Mouse (Mus musculus): ENCODE measurements at regions not wholly inside any gene's neighbourhood (a gene's known extent, or its start where the extent isn't known, plus 50 kb on each side); places are given as distances from the start of the nearest gene placed in this dataset.

DNA sequence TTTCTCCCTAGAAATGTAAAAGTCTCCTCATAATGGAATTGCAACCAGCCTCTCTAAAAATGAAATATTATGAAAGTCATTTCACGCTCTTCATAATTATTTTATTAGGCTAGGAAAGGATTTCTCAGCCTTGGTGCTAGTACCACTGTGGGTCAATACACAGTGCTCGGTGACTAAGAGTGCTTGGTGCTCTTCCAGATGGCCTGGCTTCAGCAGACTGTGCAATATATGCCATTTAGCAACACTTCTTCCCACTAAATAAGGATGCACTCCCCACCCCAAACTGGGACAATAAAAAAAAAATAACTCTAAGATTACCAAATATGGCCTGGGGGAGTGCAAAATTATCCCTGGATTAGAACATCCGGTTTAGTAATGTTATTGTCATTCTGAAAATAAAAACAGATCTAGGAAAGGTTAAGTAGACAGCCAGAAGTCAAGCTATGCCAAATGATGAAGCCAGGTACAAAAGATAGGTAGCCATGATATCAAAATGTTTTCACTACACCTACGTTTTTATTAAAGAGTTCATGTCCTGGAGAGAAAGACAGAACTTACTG, 2333.4 kb upstream of the Gm7489 start:
- in situ Hi-C loops (cut with MboI; ENCODE audit: low sequenced_read_pairs): no loop called here

DNA sequence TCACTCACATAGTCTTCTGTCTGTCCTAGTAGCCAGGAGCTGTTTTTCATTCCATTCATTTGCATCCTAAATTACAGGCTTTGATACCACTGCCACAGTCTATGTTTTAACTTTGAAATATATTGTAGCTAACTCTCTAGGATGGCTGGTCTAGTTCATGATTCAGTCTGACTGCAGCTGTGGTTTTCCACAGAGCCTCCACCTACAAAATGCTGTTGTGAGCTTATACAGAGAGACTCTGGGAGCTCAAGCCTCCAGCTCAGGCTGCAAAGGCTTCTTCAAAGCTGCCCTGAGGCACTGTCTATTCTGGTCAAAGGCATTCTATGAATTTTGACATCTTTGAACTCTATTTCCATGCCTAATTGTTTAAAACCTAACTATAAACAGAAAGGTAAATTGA, 2326.5 kb upstream of the Gm7489 start:
- in situ Hi-C loops (cut with MboI; ENCODE audit: low sequenced_read_pairs): no loop called here

GRCm38 (mm10) chr15:51565543-51565942, 2319.2 kb upstream of the Gm7489 start:
- in situ Hi-C loops (cut with MboI; ENCODE audit: low sequenced_read_pairs): no loop called here

GRCm38 (mm10) chr15:51570631-51571030, 2314.1 kb upstream of the Gm7489 start:
- in situ Hi-C loops (cut with MboI; ENCODE audit: low sequenced_read_pairs): no loop called here

GRCm38 (mm10) chr15:51574538-51575105, 2310.1 kb upstream of the Gm7489 start:
- in situ Hi-C loops (cut with MboI; ENCODE audit: low sequenced_read_pairs): no loop called here

DNA sequence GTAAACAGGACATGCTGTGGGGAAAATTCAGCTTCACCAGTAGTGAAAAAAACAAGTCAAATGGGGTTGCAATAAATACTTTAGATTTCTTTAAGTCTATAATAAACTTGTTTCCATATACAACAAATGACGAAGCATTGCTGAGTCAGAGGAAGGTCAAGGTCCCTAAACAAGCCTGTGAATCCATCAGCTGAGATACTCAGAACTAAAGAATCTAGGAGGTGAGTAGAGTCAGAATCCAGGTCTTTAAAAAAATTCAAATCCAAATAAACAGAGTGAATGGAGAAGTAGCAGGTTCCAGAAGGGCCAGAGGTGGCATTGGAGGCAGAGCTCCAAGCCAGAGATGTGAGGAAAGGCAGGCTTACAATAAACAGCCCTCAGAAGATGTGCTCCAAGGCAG, 2301.1 kb upstream of the Gm7489 start:
- in situ Hi-C loops (cut with MboI; ENCODE audit: low sequenced_read_pairs): no loop called here

DNA sequence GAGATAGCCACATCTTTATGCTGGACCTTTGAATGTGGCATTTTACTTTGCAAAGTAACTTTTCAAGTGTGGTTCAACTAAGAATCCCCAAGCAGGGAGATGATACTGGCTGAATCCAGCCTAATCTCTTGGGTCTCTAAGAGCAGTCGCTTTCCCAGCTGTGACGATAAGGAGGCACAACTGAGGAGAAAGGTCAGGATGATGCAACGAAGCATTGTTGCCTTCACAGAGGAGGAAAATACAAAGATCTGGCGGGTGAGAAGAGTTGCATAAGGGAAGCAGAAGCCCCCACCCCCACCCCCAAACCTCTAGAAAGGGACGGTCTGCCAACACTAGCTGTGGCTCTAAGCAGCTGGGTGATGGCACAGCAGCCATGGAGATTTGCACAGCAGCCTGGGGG, 2298.6 kb upstream of the Gm7489 start:
- in situ Hi-C loops (cut with MboI; ENCODE audit: low sequenced_read_pairs): no loop called here

DNA sequence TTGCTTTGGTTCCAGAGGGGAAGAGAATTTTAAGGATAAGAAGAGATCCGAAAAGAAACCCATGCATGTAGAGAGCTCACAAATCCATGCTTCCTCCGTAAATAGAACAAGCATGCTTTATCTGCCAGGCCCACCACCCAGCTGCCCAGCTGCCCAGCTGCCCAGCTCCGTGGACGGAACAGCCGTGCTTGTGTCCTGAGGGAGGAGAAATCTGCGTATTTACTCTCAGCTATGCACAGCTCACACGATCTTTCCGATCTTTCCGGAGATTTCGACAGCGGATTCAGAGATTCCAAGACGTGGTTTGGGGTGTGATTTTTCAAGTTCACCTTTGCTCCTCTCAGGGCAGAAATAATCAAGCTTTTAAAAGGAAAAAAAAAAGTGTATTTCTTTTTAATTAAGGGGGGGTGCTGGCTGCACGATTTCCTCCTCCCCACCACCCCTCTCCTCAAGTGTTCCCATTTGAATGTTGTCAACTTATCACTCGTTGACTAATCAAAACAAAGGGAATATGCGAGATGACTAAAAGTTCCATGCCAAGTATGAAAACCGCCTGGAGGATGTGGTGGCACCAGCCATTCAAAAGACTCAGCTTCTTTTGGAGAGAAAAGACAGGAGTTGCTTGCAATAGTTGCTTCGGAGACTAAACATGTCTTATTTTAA, 2293.2 kb upstream of the Gm7489 start:
- in situ Hi-C loops (cut with MboI; ENCODE audit: low sequenced_read_pairs): no loop called here

DNA sequence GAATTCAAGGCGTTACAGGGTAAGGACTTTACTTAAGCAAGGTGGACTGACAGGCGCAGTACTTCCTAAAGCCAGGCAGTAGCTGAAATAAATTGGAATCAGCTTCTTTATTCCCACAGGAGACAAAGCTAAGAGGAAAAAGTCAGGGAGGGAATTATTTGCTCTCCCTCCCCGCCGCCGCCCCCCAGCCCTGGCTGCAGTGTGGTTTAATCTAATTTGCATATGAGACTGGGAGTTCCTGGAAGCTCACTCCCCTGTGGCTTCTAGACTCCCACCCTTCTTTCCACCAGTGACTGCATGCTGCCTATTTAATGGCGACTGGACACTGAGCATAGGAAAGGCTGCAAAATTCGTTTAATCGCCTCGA, 2292.7 kb upstream of the Gm7489 start:
- in situ Hi-C loops (cut with MboI; ENCODE audit: low sequenced_read_pairs): no loop called here

DNA sequence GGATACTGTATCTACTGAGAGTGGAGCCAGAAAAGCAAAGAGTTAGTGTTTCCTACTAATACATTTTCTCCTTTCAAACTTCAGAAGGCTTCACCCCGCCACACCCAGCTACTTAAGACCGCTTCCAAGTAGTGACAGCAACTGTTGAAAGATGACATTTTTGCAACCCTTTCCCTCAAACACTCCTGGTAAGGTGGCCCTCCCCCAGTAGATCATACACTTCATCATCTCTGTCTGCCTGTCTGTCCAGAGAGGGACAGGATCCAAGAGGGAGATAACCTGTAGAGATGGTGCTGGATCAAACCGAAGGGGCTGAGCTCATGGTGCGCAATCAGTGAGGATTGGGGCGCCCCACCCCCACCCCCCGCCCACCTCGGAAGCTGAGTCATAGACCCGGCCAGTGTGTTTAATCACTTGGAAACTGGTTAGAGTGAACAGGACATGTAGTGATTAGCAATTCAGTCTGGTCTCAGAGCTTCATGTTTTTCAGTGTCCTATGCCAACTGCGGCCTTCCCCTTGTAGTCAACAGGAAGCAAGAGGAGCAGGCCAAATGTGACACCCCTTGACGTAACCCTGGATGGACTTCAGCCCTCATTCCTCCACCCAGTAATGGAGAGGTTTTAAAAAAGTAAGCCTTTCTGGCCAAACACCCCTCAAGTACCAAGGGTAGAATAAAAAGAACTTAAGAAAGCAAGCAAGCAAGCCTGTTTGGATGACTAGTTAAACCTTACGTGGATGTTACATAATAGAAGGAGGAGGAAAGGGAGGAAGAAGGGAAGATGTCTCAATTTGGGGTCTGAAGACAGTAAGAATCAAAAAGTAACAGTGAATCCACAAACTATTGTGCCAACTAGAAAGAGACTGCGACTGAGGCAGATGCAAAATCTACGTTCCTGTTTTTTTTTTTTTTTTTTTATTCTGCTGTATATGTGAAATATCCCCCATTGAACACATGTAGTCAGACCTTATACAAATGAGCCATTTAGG, 2291.9 kb upstream of the Gm7489 start:
- in situ Hi-C loops (cut with MboI; ENCODE audit: low sequenced_read_pairs): no loop called here

- in situ Hi-C loops (cut with MboI; ENCODE audit: low sequenced_read_pairs): no loop called here
Observed at GRCm38 (mm10) chr15:51594060-51594459, 2290.6 kb upstream of the Gm7489 start.

- in situ Hi-C loops (cut with MboI; ENCODE audit: low sequenced_read_pairs): no loop called here
Observed at GRCm38 (mm10) chr15:51595655-51596054, 2289.1 kb upstream of the Gm7489 start.

DNA sequence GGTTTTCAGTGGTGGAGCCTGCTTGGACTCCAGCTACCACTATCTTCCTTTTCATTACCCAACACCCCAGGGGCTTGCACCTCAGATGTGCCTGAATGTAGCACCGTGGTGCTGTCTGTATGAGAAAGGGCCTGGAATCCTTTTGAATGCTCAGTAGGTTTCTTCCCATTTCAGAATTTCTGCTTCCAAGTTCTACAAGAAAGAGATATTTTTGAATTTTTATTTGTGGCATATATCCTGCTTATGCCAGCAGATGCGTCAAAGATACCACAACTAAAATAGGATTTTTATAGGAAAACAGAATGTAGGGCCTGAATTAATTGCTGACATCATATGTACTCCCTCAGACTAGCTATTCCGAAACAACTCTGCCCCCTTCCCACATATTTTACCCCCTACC, 2286.9 kb upstream of the Gm7489 start:
- in situ Hi-C loops (cut with MboI; ENCODE audit: low sequenced_read_pairs): no loop called here

- in situ Hi-C loops (cut with MboI; ENCODE audit: low sequenced_read_pairs): no loop called here
Observed at GRCm38 (mm10) chr15:51601128-51601855, 2283.4 kb upstream of the Gm7489 start.

GRCm38 (mm10) chr15:51621455-51621854, 2263.3 kb upstream of the Gm7489 start:
- in situ Hi-C loops (cut with MboI; ENCODE audit: low sequenced_read_pairs): no loop called here

DNA sequence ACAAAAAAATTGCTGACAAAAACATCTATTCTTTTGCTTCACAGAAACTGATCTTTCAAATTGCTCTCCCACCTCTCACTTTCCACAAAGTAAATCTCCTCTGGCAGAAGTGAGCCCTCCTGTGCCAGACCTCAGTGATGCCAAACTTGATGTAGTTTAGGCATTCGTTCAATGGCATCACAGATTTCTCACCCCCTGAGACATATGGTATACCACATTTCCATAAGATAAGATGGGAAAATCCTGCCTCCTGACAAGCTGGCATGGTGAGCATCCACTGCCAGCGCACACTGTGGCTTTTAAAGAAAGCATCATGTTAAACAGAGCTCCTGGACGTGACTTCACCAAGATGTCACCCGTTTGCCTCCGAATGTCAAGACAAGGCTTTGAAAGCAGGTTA, 2257.2 kb upstream of the Gm7489 start:
- in situ Hi-C loops (cut with MboI; ENCODE audit: low sequenced_read_pairs): no loop called here

DNA sequence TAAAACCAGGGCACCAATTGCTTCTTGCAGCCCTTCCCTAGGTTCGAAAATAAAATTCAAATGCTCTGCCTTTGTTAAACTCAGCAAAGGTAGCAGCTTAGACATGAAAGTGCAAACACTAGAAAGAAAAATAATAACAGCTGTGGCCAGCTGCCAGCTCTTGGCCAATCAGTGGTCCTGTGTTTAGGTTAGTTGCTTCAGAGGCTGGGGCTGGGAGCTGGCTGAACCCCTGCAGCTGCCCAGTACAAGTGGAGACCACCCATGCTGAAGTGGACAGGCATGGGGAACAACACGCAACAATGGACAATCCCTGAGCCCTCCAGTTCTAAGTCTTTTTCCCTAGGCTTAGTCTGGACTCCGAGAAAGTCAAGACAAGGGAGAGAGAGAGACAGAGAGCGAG, 2256.2 kb upstream of the Gm7489 start:
- in situ Hi-C loops (cut with MboI; ENCODE audit: low sequenced_read_pairs): no loop called here

- in situ Hi-C loops (cut with MboI; ENCODE audit: low sequenced_read_pairs): no loop called here
Observed at GRCm38 (mm10) chr15:51631881-51632280, 2252.8 kb upstream of the Gm7489 start.

GRCm38 (mm10) chr15:51633068-51633467, 2251.6 kb upstream of the Gm7489 start:
- in situ Hi-C loops (cut with MboI; ENCODE audit: low sequenced_read_pairs): no loop called here

GRCm38 (mm10) chr15:51634726-51635125, 2250.0 kb upstream of the Gm7489 start:
- in situ Hi-C loops (cut with MboI; ENCODE audit: low sequenced_read_pairs): no loop called here
